18 mouse cellular contexts compared by ENCODE assay signal in genomic region chr7:80606435-80606834, GRCm38 (mm10).
A peak's percentile ranks its signal among the peaks of the same experiment; 100 is the strongest.
DNase-seq lines count a peak whose midpoint lies in the region; ATAC-seq and TF ChIP-seq lines count a peak whose summit lies in the region.
"Had no signal": no experiment of that assay in that cellular context is flagged by ENCODE, and none has a peak within 500 bp of the region (broad histone marks: within the 10 kb centered on the region; RNA-seq: fewer than 3 reads in every experiment).

No protein-coding gene starts in this region.

- intact Hi-C loops in heart, postnatal 36 days (cut with DNase I): no loop called here

- no peak for DNase-seq in heart, postnatal 0 days (ENCODE audit: low spot score)
- no peak for DNase-seq in heart, postnatal 36 days
- no peak for DNase-seq in liver, embryonic 14.5 days (ENCODE audit: low read depth in 3 of 3, low spot score in 3 of 3)
- DNase-seq in 3T3-L1 (ENCODE audit: low read depth, low spot score): peak; percentile 9
- peak; percentile 19 for DNase-seq in A20 (ENCODE audit: low read depth, low spot score)
- no peak for DNase-seq in adrenal gland, postnatal 14 days
- DNase-seq: cerebellum, adult 8-10 months; gastrocnemius, postnatal 25 days; heart, postnatal 4 days; thymus, postnatal 25 days had no signal

- H3K36me3 ChIP-seq in heart, postnatal 0 days (replicated peaks; ENCODE audit: control insufficient read depth, insufficient read depth, low read length): peaks cover 57% of the 10 kb centered on the region
- no peaks in the 10 kb centered on the region for H3K36me3 ChIP-seq in liver, embryonic 14.5 days (replicated peaks; ENCODE audit: control insufficient read depth, insufficient read depth, low read depth)
- H3K36me3 ChIP-seq in liver, embryonic 12.5 days: 0 out of 2 replicates have a peak, but pooled peaks cover 2% of the 10 kb centered on the region
- H3K36me3 ChIP-seq: forebrain, embryonic 12.5 days had no signal

- no peak for TF ChIP-seq EP300 in heart, postnatal 0 days (IDR thresholded peaks at IDR 0.05; ENCODE audit: low read depth)
- TF ChIP-seq EP300 in liver, embryonic 14.5 days (IDR thresholded peaks at IDR 0.05; ENCODE audit: low read depth): no peak

- WGBS in heart, postnatal 0 days: 76% methylated on average over 4 of the region's 4 CpGs
- 73% methylated on average over 4 of the region's 4 CpGs for WGBS in liver, embryonic 14.5 days (ENCODE audit: insufficient replicate concordance)
- 67% methylated on average over 4 of the region's 4 CpGs for WGBS in liver, embryonic 12.5 days (ENCODE audit: insufficient replicate concordance)

- no peak overlapping the region for H3K27ac ChIP-seq in heart, postnatal 0 days (ENCODE audit: low read depth)
- H3K27ac ChIP-seq in liver, embryonic 14.5 days: no peak overlapping the region
- H3K27ac ChIP-seq in liver, embryonic 12.5 days: no peak overlapping the region
- H3K27ac ChIP-seq: limb, embryonic 13.5 days; midbrain, embryonic 12.5 days had no signal

- no peaks in the 10 kb centered on the region for H3K4me1 ChIP-seq in heart, postnatal 0 days (ENCODE audit: control insufficient read depth, insufficient read depth)
- H3K4me1 ChIP-seq in liver, embryonic 14.5 days (replicated peaks; ENCODE audit: control insufficient read depth in 2 of 2, insufficient read depth in 2 of 2, low read length in 1 of 2): no peaks in the 10 kb centered on the region
- H3K4me1 ChIP-seq in liver, embryonic 12.5 days: peaks cover 9% of the 10 kb centered on the region

- H3K4me2 ChIP-seq in heart, postnatal 0 days (ENCODE audit: low read depth, low read length): no peak overlapping the region
- H3K4me2 ChIP-seq in liver, embryonic 14.5 days (ENCODE audit: low read depth): no peak overlapping the region
- no peak overlapping the region for H3K4me2 ChIP-seq in liver, embryonic 12.5 days
- H3K4me2 ChIP-seq: forebrain, embryonic 12.5 days; heart, embryonic 12.5 days; limb, embryonic 13.5 days; midbrain, embryonic 12.5 days had no signal

- H3K9ac ChIP-seq in heart, postnatal 0 days (replicated peaks; ENCODE audit: low read depth, low read length): no peak overlapping the region
- no peak overlapping the region for H3K9ac ChIP-seq in liver, embryonic 14.5 days (replicated peaks)
- no peak overlapping the region for H3K9ac ChIP-seq in liver, embryonic 12.5 days
- H3K9ac ChIP-seq: forebrain, embryonic 12.5 days; heart, embryonic 12.5 days; limb, embryonic 13.5 days; midbrain, embryonic 12.5 days had no signal

- no peak overlapping the region for H3K4me3 ChIP-seq in heart, postnatal 0 days (ENCODE audit: low read depth, low read length)
- H3K4me3 ChIP-seq in liver, embryonic 14.5 days (ENCODE audit: insufficient read depth in 1 of 2, low read depth in 2 of 2, low read length in 2 of 2): no peak overlapping the region
- H3K4me3 ChIP-seq in liver, embryonic 12.5 days: no peak overlapping the region
- H3K4me3 ChIP-seq: forebrain, embryonic 12.5 days; heart, embryonic 12.5 days; limb, embryonic 13.5 days; midbrain, embryonic 12.5 days; myocyte had no signal

- ATAC-seq in heart, postnatal 0 days (ENCODE audit: insufficient read depth, low read depth): no peak
- ATAC-seq in liver, embryonic 14.5 days (ENCODE audit: insufficient read depth): no peak
- no peak for ATAC-seq in liver, embryonic 12.5 days
- ATAC-seq: CD4-positive, CD25-positive, alpha-beta regulatory T cell, adult 4 months had no signal

- TF ChIP-seq CTCF in heart, postnatal 0 days (IDR thresholded peaks at IDR 0.05; ENCODE audit: low read depth): peak; percentile 12; the same call in 1 of the 2 replicates
- peak; percentile 4; the same call in 1 of the 2 replicates for TF ChIP-seq CTCF in liver, embryonic 14.5 days (IDR thresholded peaks at IDR 0.05; ENCODE audit: low read depth)

- H3K9me3 ChIP-seq in heart, postnatal 0 days (replicated peaks; ENCODE audit: control insufficient read depth, low read length): no peaks in the 10 kb centered on the region
- no peaks in the 10 kb centered on the region for H3K9me3 ChIP-seq in liver, embryonic 14.5 days (ENCODE audit: control insufficient read depth, low read length)
- no peaks in the 10 kb centered on the region for H3K9me3 ChIP-seq in liver, embryonic 12.5 days (replicated peaks)
- H3K9me3 ChIP-seq: forebrain, embryonic 12.5 days; G1E; heart, embryonic 12.5 days; limb, embryonic 13.5 days; midbrain, embryonic 12.5 days had no signal

- no peaks in the 10 kb centered on the region for H3K27me3 ChIP-seq in heart, postnatal 0 days (ENCODE audit: control insufficient read depth, insufficient read depth, low read length)
- H3K27me3 ChIP-seq in liver, embryonic 14.5 days (ENCODE audit: control insufficient read depth, insufficient read depth, low read length): no peaks in the 10 kb centered on the region
- no peaks in the 10 kb centered on the region for H3K27me3 ChIP-seq in liver, embryonic 12.5 days (replicated peaks)
- H3K27me3 ChIP-seq: forebrain, embryonic 12.5 days; limb, embryonic 13.5 days; midbrain, embryonic 12.5 days had no signal

Comparison
In these comparisons a context has a peak if more than half of its experiments do, and no peak if none do; other contexts are left out.
1. DNase-seq: peak in 3T3-L1 (single experiment) and A20 (single experiment); none in heart, postnatal 0 days (single experiment), heart, postnatal 36 days (0 of 2), liver, embryonic 14.5 days (0 of 3) and adrenal gland, postnatal 14 days (single experiment).